24 mouse cellular contexts compared by ENCODE assay signal in the genomic region with DNA sequence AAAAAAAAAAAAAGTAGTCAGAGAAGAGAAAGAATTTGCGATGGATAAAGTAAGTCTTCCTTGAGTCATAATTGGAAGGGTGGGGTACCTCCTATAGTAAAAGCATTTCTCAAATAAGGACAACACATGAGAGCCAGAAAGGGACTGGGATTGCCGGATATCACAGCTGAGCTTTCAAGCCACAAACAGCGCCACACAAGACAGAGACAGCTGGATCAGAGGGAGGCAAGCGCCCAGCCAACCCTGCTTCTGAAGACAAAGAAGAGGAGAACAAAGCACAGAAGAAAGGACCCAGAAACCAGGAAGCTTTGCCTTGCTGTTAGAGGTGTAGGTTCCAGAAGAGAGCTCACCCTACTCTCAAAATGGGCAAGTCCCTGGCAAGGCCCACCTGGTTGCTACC. TPM values are rescaled to one million over a fixed set of nuclear protein-coding genes. Genes with fewer than 3 reads are reported as not detected.
DNase-seq lines count a peak whose midpoint lies in the region; TF ChIP-seq lines count a peak whose summit lies in the region.
"Had no signal": no experiment of that assay in that cellular context is flagged by ENCODE, and none has a peak within 500 bp of the region (broad histone marks: within the 10 kb centered on the region; RNA-seq: fewer than 3 reads in every experiment).

No protein-coding gene starts in this region.

- no peaks in the 10 kb centered on the region for H3K9me3 ChIP-seq in ES-E14 (ENCODE audit: control insufficient read depth, insufficient read depth, low read depth, low read length)
- H3K9me3 ChIP-seq: embryonic facial prominence, embryonic 13.5 days; embryonic facial prominence, embryonic 15.5 days; forebrain, embryonic 10.5 days; forebrain, embryonic 12.5 days had no signal

- TF ChIP-seq CTCF in thymus, adult 2 months (IDR thresholded peaks at IDR 0.05; ENCODE audit: borderline replicate concordance, control insufficient read depth, extremely low read depth, insufficient read depth, low read length, poor library complexity): no peak
- no peak for TF ChIP-seq CTCF in kidney, adult 2 months (conservative IDR thresholded peaks at IDR 0.05; ENCODE audit: insufficient read depth, insufficient read length, low read depth, low read length)

- no peaks in the 10 kb centered on the region for H3K36me3 ChIP-seq in thymus, adult 2 months (ENCODE audit: control insufficient read depth, insufficient read depth, low read length)
- H3K36me3 ChIP-seq in ES-E14 (ENCODE audit: control insufficient read depth, insufficient read depth, low read length, poor library complexity, severe bottlenecking): no peaks in the 10 kb centered on the region
- H3K36me3 ChIP-seq in kidney, adult 2 months (ENCODE audit: control insufficient read depth, insufficient read depth, low read length): no peaks in the 10 kb centered on the region
- H3K36me3 ChIP-seq: embryonic facial prominence, embryonic 13.5 days; embryonic facial prominence, embryonic 15.5 days; forebrain, embryonic 10.5 days; forebrain, embryonic 12.5 days had no signal

- no peaks in the 10 kb centered on the region for H3K27me3 ChIP-seq in thymus, adult 2 months (ENCODE audit: control insufficient read depth, insufficient read depth, low read length)
- no peaks in the 10 kb centered on the region for H3K27me3 ChIP-seq in kidney, adult 2 months (replicated peaks; ENCODE audit: control insufficient read depth, insufficient read depth, low read length)
- H3K27me3 ChIP-seq: embryonic facial prominence, embryonic 13.5 days; embryonic facial prominence, embryonic 15.5 days; forebrain, embryonic 12.5 days had no signal

- H3K9ac ChIP-seq in ES-E14 (ENCODE audit: insufficient read depth, low read depth, low read length, poor library complexity, severe bottlenecking): no peak overlapping the region
- H3K9ac ChIP-seq: embryonic facial prominence, embryonic 13.5 days; embryonic facial prominence, embryonic 15.5 days; forebrain, embryonic 12.5 days had no signal

- 33% methylated on average over 4 of the region's 4 CpGs for WGBS in thymus, adult 2 months
- WGBS in kidney, adult 2 months: 97% methylated on average over 4 of the region's 4 CpGs

- in situ Hi-C loops in ES-E14 (cut with MboI; ENCODE audit: low sequenced_read_pairs in 2 of 2, unreplicated experiment in 2 of 2): no loop called here

- peak; percentile 36 for DNase-seq in thymus, postnatal 0 days (ENCODE audit: low spot score)
- no peak for DNase-seq in thymus, postnatal 10 days (ENCODE audit: low spot score in 2 of 2)
- DNase-seq in thymus, postnatal 4 days: peak; percentile 32
- no peak for DNase-seq in thymus, adult 2 months
- DNase-seq in ES-E14 (ENCODE audit: low read depth, low spot score): no peak
- DNase-seq in naive thymus-derived CD4-positive, alpha-beta T cell, adult 2 months (ENCODE audit: low read depth): peak; percentile 43
- no peak for DNase-seq in kidney, adult 2 months
- no peak for DNase-seq in right cerebral cortex, postnatal 14 days
- DNase-seq: adrenal gland, adult 2 months; adrenal gland, postnatal 10 days; adrenal gland, postnatal 25 days; B cell, adult 2 months; cerebellum, adult 11 months; cerebellum, adult 18-20 months; cerebellum, adult 8-10 months; cerebellum, adult 9-11 months; cerebellum, postnatal 14 days; cerebellum, postnatal 36 days; embryo, embryonic 11 days had no signal

- TF ChIP-seq POLR2A in thymus, adult 2 months (IDR thresholded peaks at IDR 0.05; ENCODE audit: control insufficient read depth, extremely low read depth, insufficient read depth, low read length, poor library complexity): no peak
- TF ChIP-seq POLR2A in kidney, adult 2 months (IDR thresholded peaks at IDR 0.05; ENCODE audit: low read depth, low read length): no peak

- H3K4me3 ChIP-seq in thymus, adult 2 months (ENCODE audit: control insufficient read depth, insufficient read depth, low read length): no peak overlapping the region
- no peak overlapping the region for H3K4me3 ChIP-seq in ES-E14 (ENCODE audit: insufficient read depth in 1 of 2, low read depth in 1 of 2, low read length in 2 of 2, poor library complexity in 1 of 2, severe bottlenecking in 1 of 2)
- H3K4me3 ChIP-seq in kidney, adult 2 months (ENCODE audit: insufficient read depth, low read depth, low read length): no peak overlapping the region
- H3K4me3 ChIP-seq: embryonic facial prominence, embryonic 13.5 days; embryonic facial prominence, embryonic 15.5 days; erythroblast, embryonic 14.5 days; forebrain, embryonic 10.5 days; forebrain, embryonic 12.5 days had no signal

- no peak overlapping the region for H3K27ac ChIP-seq in thymus, adult 2 months (ENCODE audit: control insufficient read depth, insufficient read depth, low read length)
- H3K27ac ChIP-seq in ES-E14 (ENCODE audit: insufficient read depth, low read depth, low read length, poor library complexity, severe bottlenecking): no peak overlapping the region
- no peak overlapping the region for H3K27ac ChIP-seq in kidney, adult 2 months (ENCODE audit: insufficient read depth, low read depth, low read length)
- H3K27ac ChIP-seq: embryonic facial prominence, embryonic 13.5 days; embryonic facial prominence, embryonic 15.5 days; forebrain, embryonic 10.5 days; forebrain, embryonic 12.5 days had no signal

- H3K4me1 ChIP-seq in thymus, adult 2 months (replicated peaks; ENCODE audit: control insufficient read depth, insufficient read depth, low read length): peaks cover 18% of the 10 kb centered on the region
- peaks cover under 1 to 12% of the 10 kb centered on the region in 2 experiments; a peak in 2 of 4 replicates for H3K4me1 ChIP-seq in ES-E14 (ENCODE audit: control insufficient read depth in 2 of 2, insufficient read depth in 2 of 2, low read length in 2 of 2, poor library complexity in 1 of 2)
- H3K4me1 ChIP-seq in kidney, adult 2 months (ENCODE audit: control insufficient read depth, insufficient read depth, low read length): no peaks in the 10 kb centered on the region
- H3K4me1 ChIP-seq: forebrain, embryonic 10.5 days; forebrain, embryonic 12.5 days had no signal

TF ChIP-seq in ES-E14, 5 proteins besides CTCF, POLR2A, EP300 and RAD21:
- TF ChIP-seq ZNF384 (IDR thresholded peaks at IDR 0.05; ENCODE audit: low read depth, low read length) (0 out of 2 replicates have a peak, but pooled peaks have one; percentile 15), HCFC1 (IDR thresholded peaks at IDR 0.05; ENCODE audit: borderline replicate concordance, insufficient read depth, low read length) (no peak)

RNA-seq across cellular contexts. Expression of a gene that starts 28.9 kb away (rescaled TPM):
- 158 and 161 TPM in 2 replicates for polyA plus RNA-seq in thymus, postnatal 0 days (2015; fragmentation: Nextera tagmentation; extraction: Ambion mirVana)
- polyA plus RNA-seq in thymus, adult 2 months (2012; rRNA removed): 34.9 and 36.7 TPM in 2 replicates
- 106 and 125 TPM in 2 replicates for total RNA-seq in ES-E14 (2012; rRNA removed)
- polyA plus RNA-seq in kidney, adult 2 months (2012; rRNA removed): 21.2 and 30.1 TPM in 2 replicates

Comparison
In these comparisons a context has a peak if more than half of its experiments do, and no peak if none do; other contexts are left out.
1. DNase-seq: peak in thymus, postnatal 0 days (single experiment), thymus, postnatal 4 days (single experiment) and naive thymus-derived CD4-positive, alpha-beta T cell, adult 2 months (single experiment); none in thymus, postnatal 10 days (0 of 2), thymus, adult 2 months (single experiment), ES-E14 (single experiment), kidney, adult 2 months (single experiment) and right cerebral cortex, postnatal 14 days (single experiment).